Mouse (Mus musculus) forebrain, postnatal 0 days (tissue): ENCODE data around the gene Chka. TPM values are rescaled to one million over a fixed set of nuclear protein-coding genes. Genes with fewer than 3 reads are reported as not detected.

Experiments used
- ATAC-seq: fragments of 200-750 bp; cut with Nextera tagmentation; 2 replicates; pipeline ENCODE4 v1.8.0; 2017; ENCODE audit warnings: mild to moderate bottlenecking, moderate library complexity
- DNase-seq: peaks from one replicate; pipeline ENCODE4 v3.0.0-alpha.2; 2015
- H3K27ac ChIP-seq: fragments of 300-500 bp; sonication (generic); 2 replicates; pipeline ENCODE4 v1.5.1; 2014; ENCODE audit warnings: low read depth, mild to moderate bottlenecking, antibody characterized with exemption, low read length, moderate library complexity, mixed read lengths
- H3K27me3 ChIP-seq: fragments of 300-500 bp; sonication (generic); 2 replicates; pipeline ENCODE4 v1.6.1; 2014; ENCODE audit warnings: mild to moderate bottlenecking, low read length, mixed read lengths; ENCODE audit not compliant: insufficient read depth
- H3K36me3 ChIP-seq: fragments of 300-500 bp; sonication (generic); 2 replicates; pipeline ENCODE4 v1.6.1; 2014; ENCODE audit warnings: mild to moderate bottlenecking, moderate library complexity; ENCODE audit not compliant: insufficient read depth
- H3K4me1 ChIP-seq: fragments of 300-500 bp; sonication (generic); 2 replicates; pipeline ENCODE4 v1.6.1; 2014; ENCODE audit warnings: antibody characterized with exemption; ENCODE audit not compliant: insufficient read depth
- H3K4me2 ChIP-seq: fragments of 300-500 bp; sonication (generic); 2 replicates; pipeline ENCODE4 v1.6.1; 2014; ENCODE audit warnings: low read depth, mild to moderate bottlenecking, moderate library complexity
- H3K4me3 ChIP-seq: fragments of 300-500 bp; sonication (generic); 2 replicates; pipeline ENCODE4 v1.5.1; 2014; ENCODE audit warnings: low read depth, low read length, mixed read lengths
- H3K9ac ChIP-seq: fragments of 300-500 bp; sonication (generic); 2 replicates; pipeline ENCODE4 v1.6.1; 2014; ENCODE audit warnings: mild to moderate bottlenecking
- H3K9me3 ChIP-seq: fragments of 300-500 bp; sonication (generic); 2 replicates; pipeline ENCODE4 v1.6.1; 2016; ENCODE audit warnings: low read length
- CTCF ChIP-seq: sonication (generic); IDR thresholded peaks from 2 replicates; pipeline ENCODE4 v1.5.1; 2016; ENCODE audit warnings: antibody characterized with exemption, control low read depth, low read depth
- WGBS: fragments of 180-500 bp; shearing (Covaris S2); extraction: QIAGEN DNeasy Blood & Tissue Kit; methylation state at CpG from one replicate; pipeline ENCODE4 v1.1.7; 2014; 5-methylcytosine and 5-hydroxymethylcytosine counted together
- polyA plus RNA-seq: library from polyadenylated mRNA; unstranded; fragments of >200 nt; fragmentation: Nextera tagmentation; extraction: Ambion mirVana; gene quantifications from 2 replicates; pipeline ENCODE4 v1.2.1, GENCODE M21; 2015
- total RNA-seq: library from RNA; depleted of rRNA; stranded (reverse); fragments of >200 nt; gene quantifications from 2 replicates; pipeline ENCODE4 v1.2.3, GENCODE M21; 2014

The Chka gene
- total and polyA plus RNA-seq, 2 experiments from 2014 or later: 53.9 to 69.4 TPM

DNA sequence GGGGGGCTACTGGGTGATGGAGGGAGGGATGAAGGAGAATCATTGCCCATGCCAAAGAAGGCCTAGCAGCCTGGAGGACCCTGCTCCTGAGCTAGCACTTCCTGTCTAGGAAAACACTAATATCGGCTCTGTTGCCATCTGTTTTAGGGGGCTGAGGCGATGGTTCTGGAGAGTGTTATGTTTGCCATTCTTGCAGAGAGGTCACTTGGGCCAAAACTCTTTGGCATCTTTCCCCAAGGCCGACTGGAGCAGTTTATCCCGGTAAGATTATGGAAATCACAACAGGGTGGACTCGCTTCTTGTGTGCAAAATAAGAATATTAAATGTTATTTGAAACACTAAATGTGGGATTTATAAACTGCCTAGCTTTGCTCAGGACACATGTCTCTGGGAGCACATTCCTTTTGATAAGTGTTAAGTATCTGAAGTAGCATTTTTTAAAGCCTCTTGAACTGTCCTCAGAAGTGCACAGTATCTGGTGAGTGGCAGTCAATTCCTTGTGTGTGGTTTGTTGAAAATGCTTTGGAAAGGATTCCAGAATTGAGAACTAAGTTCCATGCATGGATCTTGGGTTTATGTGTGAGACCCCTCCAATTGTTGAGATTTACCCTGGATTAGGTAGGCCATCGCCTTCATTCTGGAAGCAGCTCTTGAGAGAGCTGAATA, 32.9 kb downstream of the Chka start:
- ATAC-seq (no peak), DNase-seq (no peak)
- H3K4me3 ChIP-seq: no peak overlapping the region
- no peak overlapping the region for H3K4me2 ChIP-seq
- no peak for TF ChIP-seq CTCF
- peaks cover 30% of the 10 kb centered on the region for H3K36me3 ChIP-seq
- H3K27me3 ChIP-seq: no peaks in the 10 kb centered on the region
- no peak overlapping the region for H3K9ac ChIP-seq
- H3K4me1 ChIP-seq: no peaks in the 10 kb centered on the region
- no peaks in the 10 kb centered on the region for H3K9me3 ChIP-seq
- no peak overlapping the region for H3K27ac ChIP-seq
- 82% methylated on average over 6 of the region's 6 CpGs for WGBS

DNA sequence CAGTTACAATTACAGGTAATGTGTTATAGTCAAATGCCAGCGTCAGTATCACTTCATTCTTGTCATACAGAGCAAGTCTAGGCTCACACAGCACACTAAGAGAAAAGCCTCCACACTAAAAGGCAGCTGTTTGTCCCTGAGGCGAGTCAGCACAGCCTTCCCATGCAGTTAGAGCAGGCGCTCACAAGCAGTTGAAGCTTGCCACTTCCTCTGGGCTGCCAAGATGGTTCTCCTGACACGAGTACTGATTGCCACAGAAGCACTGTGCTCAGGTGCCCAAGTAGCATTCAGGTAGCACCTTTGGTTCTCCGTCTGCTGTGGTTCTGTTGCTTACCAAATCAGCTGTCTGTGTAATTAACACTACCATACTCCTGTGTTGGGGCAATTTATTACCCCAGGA, 37.5 kb downstream of the Chka start:
- no peak for ATAC-seq
- WGBS: 93% methylated on average over 5 of the region's 5 CpGs
- no peaks in the 10 kb centered on the region for H3K27me3 ChIP-seq
- no peak overlapping the region for H3K27ac ChIP-seq
- no peak overlapping the region for H3K4me2 ChIP-seq
- no peak overlapping the region for H3K4me3 ChIP-seq
- DNase-seq: no peak
- no peak overlapping the region for H3K9ac ChIP-seq
- H3K9me3 ChIP-seq: no peaks in the 10 kb centered on the region
- TF ChIP-seq CTCF: no peak
- H3K4me1 ChIP-seq: no peaks in the 10 kb centered on the region
- H3K36me3 ChIP-seq: peaks cover 75% of the 10 kb centered on the region

DNA sequence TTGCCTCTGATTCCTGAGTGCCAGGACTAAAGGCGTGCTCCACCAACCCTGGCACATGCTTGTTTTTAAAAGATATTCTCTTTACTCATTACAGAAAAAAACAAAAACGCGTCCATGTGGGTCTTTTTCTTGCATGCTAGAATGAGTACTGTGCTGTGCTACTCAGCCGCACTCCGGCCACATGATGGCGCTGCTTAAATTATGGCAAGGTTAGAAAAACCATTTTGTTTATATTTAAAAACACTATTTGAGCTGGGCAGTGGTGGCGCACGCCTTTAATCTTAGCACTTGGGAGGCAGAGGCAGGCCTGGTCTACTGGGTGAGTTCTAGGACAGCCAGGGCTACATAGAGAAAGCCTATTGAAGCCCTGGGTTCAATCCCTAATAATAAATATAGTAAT, 38.6 kb downstream of the Chka start:
- DNase-seq: no peak
- H3K9me3 ChIP-seq: no peaks in the 10 kb centered on the region
- no peak for ATAC-seq

DNA sequence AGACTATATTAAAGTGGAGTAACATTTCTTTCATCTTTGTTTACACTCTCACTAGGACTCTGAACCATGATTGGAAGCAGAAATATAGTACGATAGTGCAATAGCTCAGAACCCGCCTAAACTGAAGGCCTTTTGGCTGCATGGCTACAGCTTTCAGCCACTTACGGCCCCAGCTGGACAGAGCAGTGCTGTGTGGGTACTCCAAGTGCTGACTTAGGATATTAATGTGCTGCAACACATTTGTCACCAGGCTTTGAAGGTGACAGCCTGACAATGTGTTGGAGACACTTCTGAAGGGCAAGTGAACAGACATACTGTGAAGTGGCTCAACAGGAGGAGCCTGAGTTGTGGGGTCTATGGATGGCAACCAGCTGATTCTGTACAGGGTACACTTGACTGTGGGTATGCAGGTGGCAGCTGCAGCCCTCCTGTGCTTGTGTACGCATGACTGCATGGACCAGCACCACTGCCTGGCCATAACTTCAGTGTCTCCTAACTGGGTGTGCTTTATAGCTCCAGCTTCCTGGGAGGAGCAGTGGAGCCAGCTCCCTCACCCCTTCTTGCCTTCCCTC, 42.1 kb downstream of the Chka start:
- WGBS: 89% methylated on average over 4 of the region's 4 CpGs
- Histone ChIP-seq H3K27ac (no peak overlapping the region), H3K9me3 (no peaks in the 10 kb centered on the region), H3K9ac (no peak overlapping the region), H3K27me3 (no peaks in the 10 kb centered on the region), H3K4me1 (no peaks in the 10 kb centered on the region), H3K4me2 (no peak overlapping the region), H3K36me3 (peaks cover 82% of the 10 kb centered on the region), H3K4me3 (no peak overlapping the region)
- no peak for TF ChIP-seq CTCF
- no peak for ATAC-seq
- no peak for DNase-seq

More for the DNA sequence above, 38.6 kb downstream of the Chka start:
- TF ChIP-seq CTCF: peak; percentile 52
- H3K9ac ChIP-seq: no peak overlapping the region
- H3K4me1 ChIP-seq: no peaks in the 10 kb centered on the region
- H3K4me3 ChIP-seq: no peak overlapping the region
- H3K36me3 ChIP-seq: peaks cover 83% of the 10 kb centered on the region
- 90% methylated on average over 8 of the region's 8 CpGs for whole genome bisulfite sequencing
- H3K4me2 ChIP-seq: no peak overlapping the region
- no peaks in the 10 kb centered on the region for H3K27me3 ChIP-seq
- H3K27ac ChIP-seq: no peak overlapping the region

DNA sequence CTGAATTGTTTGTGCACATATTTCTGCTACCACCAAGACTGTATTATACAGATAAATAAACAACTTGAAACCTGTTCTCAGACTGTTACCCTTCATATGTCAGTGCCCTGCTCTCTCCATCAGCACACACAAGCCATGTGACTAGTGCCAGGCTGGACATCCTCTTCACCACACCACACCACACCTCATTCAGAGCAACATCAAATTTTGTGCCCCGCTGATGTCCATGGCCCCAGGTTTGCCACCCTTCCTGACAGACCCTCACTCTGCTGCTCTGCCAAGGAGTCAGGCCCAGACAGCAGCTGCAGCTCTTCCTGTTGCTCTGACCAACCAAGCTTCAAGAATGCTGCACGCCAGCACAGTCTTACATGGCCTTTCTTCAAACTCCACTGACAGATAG, 42.7 kb downstream of the Chka start:
- H3K4me2 ChIP-seq: no peak overlapping the region
- H3K4me3 ChIP-seq: no peak overlapping the region
- H3K4me1 ChIP-seq: no peaks in the 10 kb centered on the region
- H3K27ac ChIP-seq: no peak overlapping the region
- DNase-seq (no peak), ATAC-seq (no peak)
- TF ChIP-seq CTCF: no peak
- H3K36me3 ChIP-seq: peaks cover 76% of the 10 kb centered on the region
- H3K27me3 ChIP-seq: no peaks in the 10 kb centered on the region
- no peak overlapping the region for H3K9ac ChIP-seq
- no peaks in the 10 kb centered on the region for H3K9me3 ChIP-seq
- WGBS: 88% methylated on average over 2 of the region's 2 CpGs

DNA sequence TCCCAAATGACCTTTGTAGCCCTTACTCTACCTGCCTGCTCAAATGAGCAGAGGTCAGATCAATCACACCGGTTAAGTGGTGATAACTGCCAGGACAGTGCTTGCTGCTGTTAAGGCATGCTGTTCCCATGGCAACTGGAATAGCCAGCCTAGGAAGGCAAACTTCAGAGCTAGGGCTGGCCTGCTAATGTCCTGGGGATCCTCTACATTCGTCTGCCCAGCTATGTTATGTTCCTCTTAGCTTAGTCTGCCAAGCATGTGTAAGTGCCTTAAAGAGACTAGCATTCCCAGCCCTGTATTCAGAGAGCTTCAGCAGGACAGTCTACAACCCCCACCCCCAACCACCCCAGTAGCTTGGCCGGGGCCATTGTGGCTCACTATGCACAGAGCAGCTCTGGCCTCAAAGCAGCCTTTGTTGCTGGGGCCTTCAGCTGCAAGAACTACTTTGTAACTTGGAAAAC, 43.6 kb downstream of the Chka start:
- no peak for TF ChIP-seq CTCF
- 28% methylated on average over 3 of the region's 3 CpGs for WGBS
- Histone ChIP-seq H3K4me1 (no peaks in the 10 kb centered on the region), H3K27ac (peak overlapping the region; percentile 29; the same call in 1 of the 2 replicates), H3K9me3 (no peaks in the 10 kb centered on the region), H3K4me3 (no peak overlapping the region), H3K27me3 (no peaks in the 10 kb centered on the region), H3K36me3 (peaks cover 67% of the 10 kb centered on the region), H3K9ac (no peak overlapping the region), H3K4me2 (no peak overlapping the region)
- ATAC-seq (peak; percentile 86), DNase-seq (peak; percentile 24)

DNA sequence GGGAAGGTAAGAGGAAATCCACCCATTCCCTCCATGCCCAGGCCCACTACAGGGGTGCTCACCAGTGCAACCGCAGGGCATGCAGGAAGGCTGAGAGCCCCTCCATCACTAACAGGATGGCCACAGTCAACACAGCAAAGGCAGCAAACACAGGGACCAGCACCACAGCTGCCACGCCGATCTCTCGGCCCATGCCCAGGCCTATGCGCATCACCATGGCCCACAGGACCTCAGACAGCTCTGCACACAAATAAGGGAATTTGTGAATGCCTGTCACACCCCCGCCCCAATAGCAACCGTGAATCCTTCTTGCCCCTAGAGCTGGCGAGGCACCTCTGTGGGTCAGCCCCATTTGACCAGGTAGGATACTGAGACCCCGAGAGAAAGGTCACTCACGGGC, 44.6 kb downstream of the Chka start:
- peaks cover 57% of the 10 kb centered on the region for H3K36me3 ChIP-seq
- 0 out of 2 replicates have a peak overlapping the region, but pooled peaks have one; percentile 15 for H3K27ac ChIP-seq
- WGBS: 93% methylated on average over 10 of the region's 10 CpGs
- no peak overlapping the region for H3K9ac ChIP-seq
- no peak overlapping the region for H3K4me3 ChIP-seq
- DNase-seq (no peak), ATAC-seq (no peak)
- TF ChIP-seq CTCF: no peak
- no peak overlapping the region for H3K4me2 ChIP-seq
- no peaks in the 10 kb centered on the region for H3K4me1 ChIP-seq
- no peaks in the 10 kb centered on the region for H3K9me3 ChIP-seq
- H3K27me3 ChIP-seq: no peaks in the 10 kb centered on the region
